8 mouse cellular contexts compared by ENCODE assay signal in the genomic region with DNA sequence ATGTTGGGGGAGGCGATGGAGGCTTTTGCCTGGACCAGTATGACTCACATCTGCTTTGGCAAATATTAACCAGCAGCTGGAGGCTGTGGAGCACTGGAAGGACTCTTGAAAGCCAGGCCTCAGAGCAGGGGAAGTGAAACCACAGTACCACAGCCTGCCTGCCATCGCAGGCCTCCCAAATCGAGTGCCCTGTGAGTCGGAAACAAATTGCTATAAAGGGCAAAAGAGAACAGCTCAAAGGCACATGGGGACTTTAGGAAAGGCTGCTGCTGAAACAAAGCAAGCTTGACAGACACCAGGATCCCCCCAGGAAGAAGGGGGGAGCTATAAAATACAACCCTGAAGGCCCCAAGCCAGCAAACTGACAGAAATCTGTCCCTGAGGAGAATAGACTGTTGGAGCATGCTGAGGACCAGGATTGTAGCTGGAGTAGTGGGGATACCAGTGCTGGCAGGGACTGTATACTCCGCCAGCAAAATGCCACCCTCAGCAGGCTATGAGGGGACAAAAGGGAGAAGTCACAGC. TPM values are rescaled to one million over a fixed set of nuclear protein-coding genes. Genes with fewer than 3 reads are reported as not detected.
DNase-seq lines count a peak whose midpoint lies in the region; ATAC-seq and TF ChIP-seq lines count a peak whose summit lies in the region.

No protein-coding gene starts in this region.

- no peak overlapping the region for H3K4me2 ChIP-seq in forebrain, embryonic 16.5 days (ENCODE audit: low read length)
- H3K4me2 ChIP-seq in hindbrain, embryonic 16.5 days (ENCODE audit: low read length), result no peak overlapping the region
- H3K4me2 ChIP-seq in liver, embryonic 16.5 days (ENCODE audit: low read depth, low read length), result no peak overlapping the region

- H3K4me1 ChIP-seq in forebrain, embryonic 16.5 days (replicated peaks; ENCODE audit: control insufficient read depth, insufficient read depth, low read length), result peaks cover 22% of the 10 kb centered on the region
- peaks cover 15% of the 10 kb centered on the region for H3K4me1 ChIP-seq in hindbrain, embryonic 16.5 days (ENCODE audit: control insufficient read depth, insufficient read depth, low read depth, low read length)
- H3K4me1 ChIP-seq in liver, embryonic 16.5 days (ENCODE audit: control insufficient read depth, low read depth, low read length), result peaks cover 11% of the 10 kb centered on the region
- H3K4me1 ChIP-seq in olfactory bulb, adult 2 months (ENCODE audit: control insufficient read depth, insufficient read depth, low read length), result peaks cover 27% of the 10 kb centered on the region

- H3K4me3 ChIP-seq in forebrain, embryonic 16.5 days (replicated peaks; ENCODE audit: low read length), result no peak overlapping the region
- H3K4me3 ChIP-seq in hindbrain, embryonic 16.5 days (ENCODE audit: low read length), result no peak overlapping the region
- no peak overlapping the region for H3K4me3 ChIP-seq in liver, embryonic 16.5 days (ENCODE audit: low read depth, low read length)
- H3K4me3 ChIP-seq in olfactory bulb, adult 2 months (ENCODE audit: insufficient read depth, low read depth, low read length), result no peak overlapping the region

- 45% methylated on average over 5 of the region's 5 CpGs for WGBS in forebrain, embryonic 16.5 days
- WGBS in hindbrain, embryonic 16.5 days, result 35% methylated on average over 5 of the region's 5 CpGs
- 32% methylated on average over 5 of the region's 5 CpGs for WGBS in liver, embryonic 16.5 days (ENCODE audit: insufficient replicate concordance)
- 23% methylated on average over 5 of the region's 5 CpGs for WGBS in olfactory bulb, adult 2 months

- H3K27ac ChIP-seq in forebrain, embryonic 16.5 days (ENCODE audit: low read length), result no peak overlapping the region
- H3K27ac ChIP-seq in hindbrain, embryonic 16.5 days (ENCODE audit: low read depth, low read length), result peak overlapping the region; percentile 69
- peak overlapping the region; percentile 18; the same call in 1 of the 2 replicates for H3K27ac ChIP-seq in liver, embryonic 16.5 days (ENCODE audit: low read length)
- H3K27ac ChIP-seq in olfactory bulb, adult 2 months (ENCODE audit: insufficient read depth, low read depth, low read length), result peak overlapping the region; percentile 64

- no peak for TF ChIP-seq POLR2A in olfactory bulb, adult 2 months (IDR thresholded peaks at IDR 0.05; ENCODE audit: insufficient read depth, low read depth, low read length)

- no peak overlapping the region for H3K9ac ChIP-seq in forebrain, embryonic 16.5 days (replicated peaks; ENCODE audit: low read depth, low read length)
- no peak overlapping the region for H3K9ac ChIP-seq in hindbrain, embryonic 16.5 days (ENCODE audit: low read depth, low read length)
- H3K9ac ChIP-seq in liver, embryonic 16.5 days (ENCODE audit: low read depth, low read length), result no peak overlapping the region

- DNase-seq in right cerebral cortex, postnatal 10 days (ENCODE audit: low spot score in 2 of 2), result peak; percentile 33 to 40
- no peak for DNase-seq in right cerebral cortex, postnatal 36 days (ENCODE audit: low spot score in 2 of 2)
- DNase-seq in urinary bladder, postnatal 10 days (ENCODE audit: low spot score), result no peak
- no peak for DNase-seq in frontal cortex, postnatal 14 days (ENCODE audit: low spot score in 2 of 2)

- H3K9me3 ChIP-seq in forebrain, embryonic 16.5 days (ENCODE audit: control insufficient read depth, low read length), result peaks cover 7% of the 10 kb centered on the region; the same call in 1 of the 2 replicates
- no peaks in the 10 kb centered on the region for H3K9me3 ChIP-seq in hindbrain, embryonic 16.5 days (ENCODE audit: control insufficient read depth, low read length)
- no peaks in the 10 kb centered on the region for H3K9me3 ChIP-seq in liver, embryonic 16.5 days (replicated peaks; ENCODE audit: control insufficient read depth, low read length)

- H3K27me3 ChIP-seq in forebrain, embryonic 16.5 days (replicated peaks; ENCODE audit: control insufficient read depth, insufficient read depth, low read length), result no peaks in the 10 kb centered on the region
- H3K27me3 ChIP-seq in hindbrain, embryonic 16.5 days (replicated peaks; ENCODE audit: control insufficient read depth, insufficient read depth, low read length), result no peaks in the 10 kb centered on the region
- no peaks in the 10 kb centered on the region for H3K27me3 ChIP-seq in liver, embryonic 16.5 days (ENCODE audit: control insufficient read depth, insufficient read depth, low read depth, low read length)

- peak; percentile 54 for ATAC-seq in forebrain, embryonic 16.5 days
- peak; percentile 93 for ATAC-seq in hindbrain, embryonic 16.5 days
- ATAC-seq in liver, embryonic 16.5 days (ENCODE audit: low read depth), result peak; percentile 62

- TF ChIP-seq CTCF in olfactory bulb, adult 2 months (IDR thresholded peaks at IDR 0.05; ENCODE audit: insufficient read depth, low read depth, low read length), result no peak

- no peaks in the 10 kb centered on the region for H3K36me3 ChIP-seq in forebrain, embryonic 16.5 days (ENCODE audit: control insufficient read depth, insufficient read depth)
- no peaks in the 10 kb centered on the region for H3K36me3 ChIP-seq in hindbrain, embryonic 16.5 days (ENCODE audit: control insufficient read depth, insufficient read depth, low read length)
- H3K36me3 ChIP-seq in liver, embryonic 16.5 days (ENCODE audit: control insufficient read depth, insufficient read depth), result no peaks in the 10 kb centered on the region

RNA-seq across cellular contexts. Expression of gene Gm49361, which starts 15.9 kb away (rescaled TPM):
- polyA plus RNA-seq in forebrain, embryonic 16.5 days (2015; fragmentation: Nextera tagmentation; extraction: Ambion mirVana), result not detected in 2 replicates
- polyA plus RNA-seq in hindbrain, embryonic 16.5 days (2015; fragmentation: Nextera tagmentation; extraction: Ambion mirVana), result not detected in 2 replicates
- polyA plus RNA-seq in liver, embryonic 16.5 days (2015; fragmentation: Nextera tagmentation; extraction: Ambion mirVana), result not detected in 2 replicates
- polyA plus RNA-seq in olfactory bulb, adult 2 months (2012; ENCODE audit: insufficient read depth, insufficient read length, low replicate concordance, missing spikeins), result not detected in 2 replicates

RNA-seq across cellular contexts. Expression of gene Lats2, which starts 28.2 kb away (rescaled TPM):
- 7.9 and 8.9 TPM in 2 replicates for polyA plus RNA-seq in forebrain, embryonic 16.5 days (2015; fragmentation: Nextera tagmentation; extraction: Ambion mirVana)
- polyA plus RNA-seq in hindbrain, embryonic 16.5 days (2015; fragmentation: Nextera tagmentation; extraction: Ambion mirVana), result 5.9 and 7.8 TPM in 2 replicates
- polyA plus RNA-seq in liver, embryonic 16.5 days (2015; fragmentation: Nextera tagmentation; extraction: Ambion mirVana), result 5.2 and 6.1 TPM in 2 replicates
- not detected in 2 replicates for polyA plus RNA-seq in olfactory bulb, adult 2 months (2012; ENCODE audit: insufficient read depth, insufficient read length, low replicate concordance, missing spikeins)

Comparison
In these comparisons a context has a peak if more than half of its experiments do, and no peak if none do; other contexts are left out.
1. DNase-seq: peak in right cerebral cortex, postnatal 10 days (2 of 2); none in right cerebral cortex, postnatal 36 days (0 of 2), urinary bladder, postnatal 10 days (single experiment) and frontal cortex, postnatal 14 days (0 of 2).
2. Peak in every context shown above with its lines, with median percentiles within 50 percentile points of each other: ATAC-seq.